Mouse (Mus musculus): ENCODE results near the gene Fam49a. TPM values are rescaled to one million over a fixed set of nuclear protein-coding genes. Genes with fewer than 3 reads are reported as not detected.

Gene Fam49a
- total RNA-seq, 2 experiments from 2014 or later: 0.85 to 0.94 TPM

GRCm38 (mm10) chr12:12349645-12350288 is 87.8 kb downstream of the Fam49a start:
- 0 out of 2 replicates have a peak, but pooled peaks have one; percentile 41 for ATAC-seq (replicated peaks; ENCODE audit: low FRiP score, low TSS enrichment, poor library complexity, severe bottlenecking)

- ATAC-seq (replicated peaks; ENCODE audit: low FRiP score, low TSS enrichment, poor library complexity, severe bottlenecking): 0 out of 2 replicates have a peak, but pooled peaks have one; percentile 47
Measured at GRCm38 (mm10) chr12:12351816-12352552, 90.0 kb downstream of the Fam49a start.

DNA sequence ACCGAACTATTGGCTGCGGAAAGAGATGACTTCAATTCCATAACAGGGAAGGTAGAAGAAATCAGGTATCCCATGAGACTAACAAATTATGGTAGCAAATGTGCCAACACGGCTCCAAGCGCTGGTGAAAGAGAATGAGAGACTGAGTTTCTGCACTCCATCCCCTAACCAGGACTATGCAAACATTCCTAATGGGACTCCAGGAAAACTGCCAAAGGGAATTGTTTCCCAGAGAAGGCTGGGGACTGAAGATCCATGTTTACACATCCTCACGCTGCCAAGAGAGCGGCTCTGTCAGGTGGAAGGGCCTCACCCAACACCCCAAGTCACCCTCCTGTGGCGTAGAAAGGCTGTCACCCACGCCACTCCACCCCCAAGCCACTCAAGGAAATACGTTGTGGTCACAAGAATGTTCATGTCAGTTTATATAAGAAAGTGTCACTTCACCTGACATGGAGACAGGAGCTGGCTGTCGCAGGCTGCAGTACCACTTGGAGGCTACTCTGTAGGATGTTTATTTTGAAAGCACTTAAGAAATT is 92.2 kb downstream of the Fam49a start:
- ATAC-seq (replicated peaks; ENCODE audit: low FRiP score, low TSS enrichment, poor library complexity, severe bottlenecking): no peak

- ATAC-seq (replicated peaks; ENCODE audit: low FRiP score, low TSS enrichment, poor library complexity, severe bottlenecking): no peak
Measured at GRCm38 (mm10) chr12:12356048-12356447, 94.1 kb downstream of the Fam49a start.

DNA sequence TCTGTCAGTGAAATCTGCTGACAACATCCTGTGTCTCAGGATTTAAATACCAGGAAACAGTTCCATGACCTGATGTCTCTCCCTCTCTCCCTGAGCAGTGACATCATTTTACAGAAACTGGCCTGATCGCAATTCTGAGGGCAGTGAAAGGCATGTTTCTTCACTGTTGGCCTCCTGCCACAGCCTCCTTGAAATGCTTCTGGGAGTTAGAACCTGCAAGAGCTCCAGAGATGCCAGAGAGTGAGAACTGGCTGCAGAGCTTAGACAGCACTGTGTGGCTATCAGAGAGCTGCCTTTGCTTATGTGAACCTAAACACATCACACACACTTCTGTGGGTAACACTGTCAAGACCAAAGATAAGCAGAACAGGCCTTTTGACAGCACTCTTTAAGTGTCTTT is 94.5 kb downstream of the Fam49a start:
- ATAC-seq (replicated peaks; ENCODE audit: low FRiP score, low TSS enrichment, poor library complexity, severe bottlenecking): no peak

- no peak for ATAC-seq (replicated peaks; ENCODE audit: low FRiP score, low TSS enrichment, poor library complexity, severe bottlenecking)
Measured at GRCm38 (mm10) chr12:12356946-12357345, 95.0 kb downstream of the Fam49a start.

DNA sequence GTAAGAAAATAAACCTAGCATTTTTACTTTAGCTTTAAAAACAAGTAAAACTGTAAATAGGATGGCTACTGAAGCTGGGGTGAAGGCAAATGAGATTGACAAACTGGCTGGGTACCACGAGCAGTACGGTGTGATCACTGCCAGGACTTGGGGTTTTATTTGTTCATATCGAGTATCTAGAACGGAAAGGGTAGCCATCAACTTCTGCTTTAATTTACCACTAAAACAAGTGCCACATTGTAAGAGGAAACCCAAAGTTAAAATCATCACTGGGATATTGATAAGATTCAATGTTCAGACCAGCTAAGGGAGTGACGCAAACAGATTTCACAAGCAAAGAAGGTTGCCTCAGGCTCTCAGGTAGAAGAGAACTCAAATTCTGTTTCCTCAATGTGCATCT is 98.0 kb downstream of the Fam49a start:
- no peak for ATAC-seq (replicated peaks; ENCODE audit: low FRiP score, low TSS enrichment, poor library complexity, severe bottlenecking)

GRCm38 (mm10) chr12:12362371-12362770 is 100.4 kb downstream of the Fam49a start:
- ATAC-seq (replicated peaks; ENCODE audit: low FRiP score, low TSS enrichment, poor library complexity, severe bottlenecking): no peak

DNA sequence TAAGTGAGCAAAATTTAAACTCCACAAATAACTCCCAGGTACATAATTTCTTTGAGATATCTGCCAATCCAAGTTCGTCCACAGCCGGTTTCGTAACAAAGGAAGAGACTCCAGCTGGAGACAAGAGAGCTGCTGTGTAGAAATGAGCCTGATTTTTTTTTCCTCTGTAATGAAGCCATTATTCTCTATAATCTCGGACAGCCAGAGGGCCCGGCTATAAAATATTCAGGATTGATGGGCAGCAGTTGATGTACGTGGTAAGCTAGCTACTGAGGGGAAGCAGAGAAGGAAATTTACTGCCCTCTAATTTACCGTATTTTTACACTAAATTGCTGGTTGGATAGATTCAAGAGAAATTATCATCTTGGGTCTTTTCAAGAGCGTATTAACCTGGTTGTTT is 102.3 kb downstream of the Fam49a start:
- no peak for ATAC-seq (replicated peaks; ENCODE audit: low FRiP score, low TSS enrichment, poor library complexity, severe bottlenecking)

DNA sequence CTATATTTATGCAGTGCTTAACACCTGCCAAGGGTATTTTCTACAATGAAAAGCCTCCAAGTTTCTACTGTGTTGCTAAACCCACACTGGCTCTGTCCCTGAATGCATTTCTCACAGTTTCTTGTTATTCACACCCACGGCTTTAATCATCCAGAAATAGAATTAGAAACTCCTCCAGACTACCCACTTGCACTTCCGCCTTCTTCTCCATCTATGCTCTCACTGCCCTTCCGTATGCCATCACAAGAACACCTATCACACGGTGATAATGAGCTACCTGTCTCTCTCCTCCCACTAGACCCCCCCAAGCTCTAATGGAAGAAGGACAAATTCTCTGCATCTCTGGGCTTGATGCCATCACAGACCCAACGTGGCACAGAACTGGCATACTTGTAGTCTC is 105.5 kb downstream of the Fam49a start:
- ATAC-seq (replicated peaks; ENCODE audit: low FRiP score, low TSS enrichment, poor library complexity, severe bottlenecking): no peak

- no peak for ATAC-seq (replicated peaks; ENCODE audit: low FRiP score, low TSS enrichment, poor library complexity, severe bottlenecking)
Measured at GRCm38 (mm10) chr12:12373111-12373862, 111.3 kb downstream of the Fam49a start.

DNA sequence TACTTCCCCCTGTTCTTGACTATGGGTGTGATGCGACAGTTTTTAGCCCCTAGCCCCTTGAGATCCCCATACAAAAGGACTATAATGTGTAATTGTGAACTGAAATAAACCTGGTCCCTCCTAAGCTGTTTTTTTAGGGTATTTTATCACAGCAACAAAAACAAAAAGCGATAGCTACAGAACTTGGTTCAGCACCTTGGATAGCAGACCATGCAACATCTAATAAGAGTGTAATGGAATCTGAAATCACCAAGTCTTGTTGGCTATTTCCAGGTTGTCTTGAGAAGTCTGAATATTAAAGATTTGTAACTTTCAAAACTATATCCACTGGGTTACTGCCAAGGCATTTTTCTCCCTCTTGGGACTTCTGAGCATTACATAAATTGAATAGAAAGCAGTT is 117.1 kb downstream of the Fam49a start:
- no peak for ATAC-seq (replicated peaks; ENCODE audit: low FRiP score, low TSS enrichment, poor library complexity, severe bottlenecking)

DNA sequence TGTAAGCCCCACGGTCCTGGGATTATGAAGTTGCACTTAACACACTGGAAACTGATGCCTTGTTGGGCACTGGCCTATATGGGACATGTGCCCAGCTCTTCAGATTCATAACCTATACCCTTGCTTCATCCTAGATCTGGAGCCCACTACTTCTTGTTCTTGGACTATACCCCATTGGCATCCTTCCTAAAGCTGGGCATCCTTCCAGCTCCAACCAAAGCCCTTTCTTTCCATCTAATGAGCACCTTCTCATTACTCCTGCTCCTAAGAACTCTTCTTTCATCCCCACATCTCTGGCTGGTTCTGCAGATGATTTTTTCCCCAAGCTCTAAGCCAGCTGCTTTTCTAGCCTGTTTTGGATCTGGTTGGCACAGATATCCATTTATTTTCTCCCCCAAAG is 127.3 kb downstream of the Fam49a start:
- ATAC-seq (replicated peaks; ENCODE audit: low FRiP score, low TSS enrichment, poor library complexity, severe bottlenecking): no peak

DNA sequence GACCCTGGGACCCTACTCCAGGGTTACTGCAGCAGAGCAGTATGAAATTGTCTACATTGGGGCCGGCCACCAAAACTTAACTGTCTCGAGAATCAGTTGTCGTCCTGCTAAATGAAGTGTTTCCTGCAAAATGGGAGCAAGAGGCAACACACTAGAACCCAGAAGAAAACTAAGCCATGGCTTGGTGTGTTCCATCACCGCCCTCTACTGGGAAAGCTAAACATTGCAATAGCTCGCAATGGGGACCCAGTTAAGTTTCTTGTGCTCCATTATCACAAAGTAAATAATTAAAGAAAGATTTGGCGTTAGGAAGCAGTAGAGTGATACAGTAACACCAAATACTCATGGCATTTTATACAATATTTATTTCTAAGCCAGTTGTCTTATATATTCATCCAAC is 134.3 kb downstream of the Fam49a start:
- ATAC-seq (replicated peaks; ENCODE audit: low FRiP score, low TSS enrichment, poor library complexity, severe bottlenecking): 0 out of 2 replicates have a peak, but pooled peaks have one; percentile 63

GRCm38 (mm10) chr12:12401051-12401465 is 139.1 kb downstream of the Fam49a start:
- peak; percentile 89 for ATAC-seq (replicated peaks; ENCODE audit: low FRiP score, low TSS enrichment, poor library complexity, severe bottlenecking)

DNA sequence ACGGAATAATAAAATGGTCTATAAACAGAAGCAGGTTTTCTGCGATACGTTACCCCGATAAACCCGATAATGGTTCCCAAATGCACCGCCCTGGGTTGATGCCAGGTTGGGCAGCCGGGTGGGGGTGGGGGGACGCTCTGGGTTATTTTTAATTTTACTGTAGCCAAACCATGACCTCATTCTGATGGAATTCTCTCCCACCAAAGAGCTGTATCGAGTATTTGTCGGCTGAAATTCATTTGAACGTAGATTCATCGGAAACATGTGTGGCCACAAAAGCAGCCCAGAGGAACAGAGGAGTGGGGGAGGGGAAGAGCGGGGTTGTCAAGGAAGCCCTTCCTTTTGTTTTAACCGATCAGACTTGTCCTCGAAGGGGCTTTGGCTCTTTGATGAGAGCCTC is 139.6 kb downstream of the Fam49a start:
- ATAC-seq (replicated peaks; ENCODE audit: low FRiP score, low TSS enrichment, poor library complexity, severe bottlenecking): no peak

DNA sequence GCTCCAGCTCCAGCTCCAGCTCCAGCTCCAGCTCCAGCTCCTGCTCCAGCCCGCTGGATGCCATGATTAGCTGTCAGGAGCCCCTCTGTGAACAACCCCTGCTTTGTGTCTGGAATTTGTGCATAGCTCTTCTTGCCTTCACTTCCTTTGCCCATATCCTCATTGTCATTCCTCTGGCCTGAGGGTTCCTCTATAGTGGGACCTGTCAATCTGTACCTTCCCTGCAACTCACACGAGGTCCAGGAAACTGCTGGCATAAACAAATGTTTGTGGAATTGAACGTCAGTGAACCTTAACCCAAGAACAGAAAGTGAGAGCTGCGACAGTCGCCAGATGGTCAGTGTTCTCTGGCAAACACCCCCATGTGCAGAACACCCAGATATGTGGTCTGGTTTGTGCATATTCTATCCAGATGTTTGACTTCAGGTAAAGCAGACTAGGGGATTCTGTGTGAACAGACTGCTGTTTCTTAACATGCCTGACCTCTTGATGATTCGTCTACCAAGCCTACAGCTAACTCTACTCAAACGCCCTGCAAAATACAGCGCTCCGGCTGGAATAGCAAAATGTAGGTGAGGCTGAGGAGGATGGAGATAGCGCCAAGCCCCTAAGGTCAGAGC is 143.7 kb downstream of the Fam49a start:
- no peak for ATAC-seq (replicated peaks; ENCODE audit: low FRiP score, low TSS enrichment, poor library complexity, severe bottlenecking)

GRCm38 (mm10) chr12:12409044-12409443 is 147.1 kb downstream of the Fam49a start:
- no peak for ATAC-seq (replicated peaks; ENCODE audit: low FRiP score, low TSS enrichment, poor library complexity, severe bottlenecking)

- peak; percentile 97 for ATAC-seq (replicated peaks; ENCODE audit: low FRiP score, low TSS enrichment, poor library complexity, severe bottlenecking)
Measured at GRCm38 (mm10) chr12:12412674-12413073, 150.7 kb downstream of the Fam49a start.

DNA sequence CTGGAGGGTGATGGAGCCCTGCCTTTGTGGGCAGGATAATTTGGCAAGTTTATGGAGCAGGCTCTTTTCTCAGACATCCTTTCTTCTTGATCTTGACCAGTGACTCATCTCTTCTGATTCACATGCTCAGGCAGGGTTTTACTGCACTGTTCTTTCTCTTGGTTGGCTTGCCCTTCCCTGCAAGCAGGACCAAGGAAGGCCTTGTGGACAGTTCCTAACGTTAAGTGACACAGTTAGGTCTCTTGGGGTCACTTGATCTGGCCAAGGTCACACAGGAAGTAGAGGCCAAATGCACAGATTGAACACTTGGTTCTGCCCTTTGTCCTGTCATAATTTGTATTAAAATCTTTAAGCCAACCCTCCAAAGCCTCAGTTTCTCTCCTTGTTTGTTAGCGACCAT is 158.5 kb downstream of the Fam49a start:
- ATAC-seq (replicated peaks; ENCODE audit: low FRiP score, low TSS enrichment, poor library complexity, severe bottlenecking): no peak

Measured in megakaryocyte-erythroid progenitor cell, adult 5-6 weeks (primary cell).